Mouse (Mus musculus): ENCODE measurements around the gene Thpo. TPM values are rescaled to one million over a fixed set of nuclear protein-coding genes. Genes with fewer than 3 reads are reported as not detected.

Gene Thpo
- total and polyA plus RNA-seq, 3 experiments: not detected

DNA sequence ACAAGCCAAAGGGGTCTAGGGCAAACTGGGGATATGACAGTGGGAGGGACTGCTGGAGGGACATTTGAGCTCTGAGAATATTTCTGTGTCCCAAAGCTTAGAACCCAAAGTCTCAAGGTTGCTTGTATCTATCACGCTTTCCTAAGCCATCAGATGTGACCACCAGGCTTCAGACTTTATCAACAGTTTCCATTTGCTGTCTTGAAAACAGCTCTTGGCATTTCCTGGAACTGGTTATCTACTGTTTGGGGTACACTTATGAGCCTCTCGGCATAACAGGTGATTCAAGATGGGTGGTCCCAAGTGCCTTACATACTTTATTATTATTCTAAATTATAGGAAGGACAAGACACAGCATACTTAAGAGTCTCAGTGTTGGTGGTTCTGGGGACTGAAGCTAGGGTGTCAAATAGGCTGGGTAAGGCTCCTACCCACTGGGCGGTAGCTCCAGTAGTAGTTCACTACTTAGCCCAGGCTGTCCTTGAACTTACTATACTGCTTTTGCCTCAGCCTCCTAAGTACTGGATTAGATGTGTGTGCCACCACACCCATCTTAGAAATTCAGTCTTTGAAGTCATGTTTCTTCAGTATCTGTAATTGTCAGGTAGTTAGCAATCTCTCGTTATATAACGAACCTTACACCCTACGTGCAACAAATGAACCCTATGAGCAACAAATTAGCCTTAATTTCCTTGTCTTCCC lies 30.5 kb downstream of the Thpo start:
- DNase-seq (ENCODE audit: low read depth, low spot score): peak; percentile 59

DNA sequence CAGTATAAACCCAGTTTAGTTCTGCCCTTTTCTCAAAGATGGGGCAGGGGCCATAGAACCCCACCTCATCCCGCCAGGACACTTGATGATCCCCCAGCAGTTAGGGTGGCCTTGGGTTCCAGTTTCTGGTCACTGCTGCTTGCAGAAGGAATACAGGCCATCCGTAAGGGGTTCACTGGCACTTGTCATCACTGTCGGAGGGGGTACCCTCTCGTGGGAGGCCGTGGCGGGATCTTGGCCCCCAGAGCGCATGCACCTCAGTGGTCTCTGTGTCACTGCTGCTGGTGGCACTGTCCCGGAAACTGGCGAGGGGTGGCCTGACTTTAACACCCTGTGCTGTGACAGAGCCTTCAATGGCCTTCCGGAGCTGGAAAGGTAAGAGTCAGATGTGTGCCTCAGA lies 31.2 kb downstream of the Thpo start:
- H3K36me3 ChIP-seq (ENCODE audit: control insufficient read depth in 1 of 2, insufficient read depth in 2 of 2, low read length in 2 of 2): peaks cover 0 to 34% of the 10 kb centered on the region in 2 experiments; a peak in 2 of 4 replicates
- no peak overlapping the region for H3K9ac ChIP-seq (ENCODE audit: control insufficient read depth, low read depth, low read length, poor library complexity, severe bottlenecking)
- H3K4me3 ChIP-seq (ENCODE audit: control insufficient read depth in 1 of 2, insufficient read depth in 1 of 2, low read depth in 2 of 2, low read length in 2 of 2): no peak overlapping the region
- DNase-seq (ENCODE audit: low read depth, low spot score): no peak
- no peaks in the 10 kb centered on the region for H3K9me3 ChIP-seq (replicated peaks; ENCODE audit: insufficient read depth, low read length)
- peaks cover 15 to 33% of the 10 kb centered on the region in 2 experiments for H3K4me1 ChIP-seq (ENCODE audit: control insufficient read depth in 1 of 2, insufficient read depth in 2 of 2, low read length in 2 of 2)
- no peak for TF ChIP-seq USF1 (IDR thresholded peaks at IDR 0.05; ENCODE audit: low read depth, low read length)
- no peak for TF ChIP-seq BHLHE40 (IDR thresholded peaks at IDR 0.05; ENCODE audit: borderline replicate concordance, low read depth, low read length)
- TF ChIP-seq MAFK (IDR thresholded peaks at IDR 0.05; ENCODE audit: borderline replicate concordance, low read depth, low read length): no peak
- TF ChIP-seq SIN3A (IDR thresholded peaks at IDR 0.05; ENCODE audit: low read length): no peak
- TF ChIP-seq RCOR1 (IDR thresholded peaks at IDR 0.05; ENCODE audit: low read depth, low read length): no peak
- TF ChIP-seq POLR2A (IDR thresholded peaks at IDR 0.05; ENCODE audit: control insufficient read depth in 1 of 2, insufficient read depth in 1 of 2, low read depth in 1 of 2, low read length in 2 of 2, poor library complexity in 1 of 2): no peak
- no peak for TF ChIP-seq RAD21 (IDR thresholded peaks at IDR 0.05; ENCODE audit: low read depth, low read length)
- no peak for TF ChIP-seq GATA1 (IDR thresholded peaks at IDR 0.05; ENCODE audit: low read depth, low read length)
- no peak for TF ChIP-seq ZKSCAN1 (IDR thresholded peaks at IDR 0.05; ENCODE audit: low read depth, low read length)
- no peak for TF ChIP-seq CHD2 (IDR thresholded peaks at IDR 0.05; ENCODE audit: low read length)
- TF ChIP-seq POLR2AphosphoS2 (IDR thresholded peaks at IDR 0.05; ENCODE audit: low read length): no peak
- TF ChIP-seq ZNF384 (IDR thresholded peaks at IDR 0.05; ENCODE audit: low read depth, low read length): no peak
- TF ChIP-seq E2F4 (IDR thresholded peaks at IDR 0.05; ENCODE audit: borderline replicate concordance, low read depth, low read length): no peak
- no peak for TF ChIP-seq MYC (IDR thresholded peaks at IDR 0.05; ENCODE audit: low read depth, low read length)
- TF ChIP-seq MAZ (IDR thresholded peaks at IDR 0.05; ENCODE audit: low read depth, low read length): no peak
- no peak for TF ChIP-seq TBP (IDR thresholded peaks at IDR 0.05; ENCODE audit: low read depth, low read length)
- TF ChIP-seq TCF12 (IDR thresholded peaks at IDR 0.05; ENCODE audit: low read depth, low read length): no peak
- H3K79me2 ChIP-seq (ENCODE audit: control insufficient read depth, insufficient read depth, low read length, poor library complexity): no peaks in the 10 kb centered on the region
- 0 out of 2 replicates have a peak overlapping the region, but pooled peaks have one; percentile 2 for H3K27ac ChIP-seq (ENCODE audit: control insufficient read depth, low read depth, low read length)
- H3K27me3 ChIP-seq (ENCODE audit: control insufficient read depth in 1 of 2, insufficient read depth in 2 of 2, low read length in 2 of 2): no peaks in the 10 kb centered on the region

More for the DNA sequence above, 30.5 kb downstream of the Thpo start:
- peaks cover 0 to 34% of the 10 kb centered on the region in 2 experiments; a peak in 2 of 4 replicates for H3K36me3 ChIP-seq (ENCODE audit: control insufficient read depth in 1 of 2, insufficient read depth in 2 of 2, low read length in 2 of 2)
- H3K4me1 ChIP-seq (ENCODE audit: control insufficient read depth in 1 of 2, insufficient read depth in 2 of 2, low read length in 2 of 2): peaks cover 15 to 33% of the 10 kb centered on the region in 2 experiments
- H3K79me2 ChIP-seq (ENCODE audit: control insufficient read depth, insufficient read depth, low read length, poor library complexity): no peaks in the 10 kb centered on the region
- H3K27ac ChIP-seq (ENCODE audit: control insufficient read depth, low read depth, low read length): peak overlapping the region; percentile 32
- no peaks in the 10 kb centered on the region for H3K9me3 ChIP-seq (replicated peaks; ENCODE audit: insufficient read depth, low read length)
- H3K27me3 ChIP-seq (ENCODE audit: control insufficient read depth in 1 of 2, insufficient read depth in 2 of 2, low read length in 2 of 2): no peaks in the 10 kb centered on the region
- H3K4me3 ChIP-seq (ENCODE audit: control insufficient read depth in 1 of 2, insufficient read depth in 1 of 2, low read depth in 2 of 2, low read length in 2 of 2): no peak overlapping the region
- no peak overlapping the region for H3K9ac ChIP-seq (ENCODE audit: control insufficient read depth, low read depth, low read length, poor library complexity, severe bottlenecking)
- TF ChIP-seq TCF12 (IDR thresholded peaks at IDR 0.05; ENCODE audit: low read depth, low read length) (peak; percentile 52; the same call in 1 of the 2 replicates), E2F4 (IDR thresholded peaks at IDR 0.05; ENCODE audit: borderline replicate concordance, low read depth, low read length) (no peak), MAX (IDR thresholded peaks at IDR 0.05; ENCODE audit: low read length) (no peak), RAD21 (IDR thresholded peaks at IDR 0.05; ENCODE audit: low read depth, low read length) (no peak), ZNF384 (IDR thresholded peaks at IDR 0.05; ENCODE audit: low read depth, low read length) (no peak), BHLHE40 (IDR thresholded peaks at IDR 0.05; ENCODE audit: borderline replicate concordance, low read depth, low read length) (no peak), MXI1 (IDR thresholded peaks at IDR 0.05; ENCODE audit: low read depth, low read length) (no peak), MYB (IDR thresholded peaks at IDR 0.05; ENCODE audit: low read depth, low read length) (no peak), KAT2A (conservative IDR thresholded peaks at IDR 0.05; ENCODE audit: low read depth, low read length) (no peak), USF1 (IDR thresholded peaks at IDR 0.05; ENCODE audit: low read depth, low read length) (no peak), NELFE (IDR thresholded peaks at IDR 0.05; ENCODE audit: low read depth, low read length) (no peak), RCOR1 (IDR thresholded peaks at IDR 0.05; ENCODE audit: low read depth, low read length) (no peak), CHD2 (IDR thresholded peaks at IDR 0.05; ENCODE audit: low read length) (no peak), GATA1 (IDR thresholded peaks at IDR 0.05; ENCODE audit: low read depth, low read length) (peak; percentile 56; the same call in 1 of the 2 replicates), SIN3A (IDR thresholded peaks at IDR 0.05; ENCODE audit: low read length) (peak; percentile 43), MAZ (IDR thresholded peaks at IDR 0.05; ENCODE audit: low read depth, low read length) (no peak), ZC3H11A (IDR thresholded peaks at IDR 0.05; ENCODE audit: low read depth, low read length) (no peak), ETS1 (IDR thresholded peaks at IDR 0.05; ENCODE audit: low read depth, low read length) (peak; percentile 71; the same call in 1 of the 2 replicates), EP300 (IDR thresholded peaks at IDR 0.05; ENCODE audit: low read depth in 1 of 2, low read length in 2 of 2) (peak; percentile 39 to 74; a peak in 3 of 4 replicates), POLR2AphosphoS2 (IDR thresholded peaks at IDR 0.05; ENCODE audit: low read length) (no peak), TAL1 (IDR thresholded peaks at IDR 0.05; ENCODE audit: low read length) (peak; percentile 49), SMC3 (IDR thresholded peaks at IDR 0.05; ENCODE audit: low read depth, low read length) (no peak), NRF1 (IDR thresholded peaks at IDR 0.05; ENCODE audit: insufficient read depth, low read depth, low read length, poor library complexity, severe bottlenecking) (no peak)

All from MEL (cell line).